Mouse (Mus musculus): ENCODE measurements at regions not wholly inside any gene's neighbourhood (a gene's known extent, or its start where the extent isn't known, plus 50 kb on each side); places are given as distances from the start of the nearest gene placed in this dataset.

- TF ChIP-seq GATA1 (IDR thresholded peaks at IDR 0.05; ENCODE audit: low read length): no peak
- no peak for TF ChIP-seq TAL1 (IDR thresholded peaks at IDR 0.05; ENCODE audit: low read length)
Measured at GRCm38 (mm10) chr8:10891440-10891839, 116.8 kb downstream of the Irs2 start.
